19 mouse cellular contexts compared by ENCODE assay signal in genomic region chr13:117018676-117019075, GRCm38 (mm10). TPM values are rescaled to one million over a fixed set of nuclear protein-coding genes. Genes with fewer than 3 reads are reported as not detected.
A peak's percentile ranks its signal among the peaks of the same experiment; 100 is the strongest.
DNase-seq lines count a peak whose midpoint lies in the region; ATAC-seq and TF ChIP-seq lines count a peak whose summit lies in the region.
"Had no signal": no experiment of that assay in that cellular context is flagged by ENCODE, and none has a peak within 500 bp of the region (broad histone marks: within the 10 kb centered on the region; RNA-seq: fewer than 3 reads in every experiment).

No protein-coding gene starts in this region.

- 78% methylated on average over 6 of the region's 6 CpGs for WGBS in lung, embryonic 14.5 days
- WGBS in stomach, embryonic 16.5 days = 81% methylated on average over 6 of the region's 6 CpGs

- DNase-seq in lung, embryonic 14.5 days = peak; percentile 30
- no peak for DNase-seq in lung, postnatal 4 days
- DNase-seq in lung, postnatal 36 days = peak; percentile 35
- DNase-seq in lung, postnatal 14 days = no peak
- DNase-seq in spleen, postnatal 14 days (ENCODE audit: low spot score in 2 of 2) = no peak
- DNase-seq: adrenal gland, adult 8-10 months; adrenal gland, postnatal 36 days; cerebellum, adult 2 months; cerebellum, postnatal 14 days; embryo, embryonic 11 days; gastrocnemius, postnatal 14 days; heart, postnatal 10 days; heart, postnatal 4 days had no signal

- TF ChIP-seq CTCF in lung, embryonic 14.5 days (IDR thresholded peaks at IDR 0.05; ENCODE audit: low read depth) = no peak

- H3K4me1 ChIP-seq in lung, embryonic 14.5 days (ENCODE audit: insufficient read depth) = no peaks in the 10 kb centered on the region; the same call in 1 of the 2 replicates
- H3K4me1 ChIP-seq in stomach, embryonic 16.5 days (ENCODE audit: control insufficient read depth, insufficient read depth, low read length) = peaks cover 13% of the 10 kb centered on the region; the same call in 1 of the 2 replicates

- no peaks in the 10 kb centered on the region for H3K27me3 ChIP-seq in lung, embryonic 14.5 days (ENCODE audit: insufficient read depth, low read length)
- H3K27me3 ChIP-seq in stomach, embryonic 16.5 days (ENCODE audit: control insufficient read depth, insufficient read depth, low read length) = no peaks in the 10 kb centered on the region
- H3K27me3 ChIP-seq: embryonic facial prominence, embryonic 15.5 days; forebrain, embryonic 15.5 days; hindbrain, embryonic 13.5 days had no signal

- no peaks in the 10 kb centered on the region for H3K9me3 ChIP-seq in lung, embryonic 14.5 days (ENCODE audit: low read depth, low read length)
- no peaks in the 10 kb centered on the region for H3K9me3 ChIP-seq in stomach, embryonic 16.5 days (replicated peaks; ENCODE audit: control insufficient read depth, low read length)
- H3K9me3 ChIP-seq: embryonic facial prominence, embryonic 15.5 days; forebrain, embryonic 15.5 days; hindbrain, embryonic 13.5 days had no signal

- H3K36me3 ChIP-seq in lung, embryonic 14.5 days (ENCODE audit: insufficient read depth) = no peaks in the 10 kb centered on the region
- H3K36me3 ChIP-seq in stomach, embryonic 16.5 days (ENCODE audit: control insufficient read depth, insufficient read depth, low read length) = no peaks in the 10 kb centered on the region
- H3K36me3 ChIP-seq: embryonic facial prominence, embryonic 15.5 days; forebrain, embryonic 15.5 days had no signal

- no peak overlapping the region for H3K4me2 ChIP-seq in lung, embryonic 14.5 days
- no peak overlapping the region for H3K4me2 ChIP-seq in stomach, embryonic 16.5 days (ENCODE audit: low read depth, low read length)
- H3K4me2 ChIP-seq: embryonic facial prominence, embryonic 15.5 days; forebrain, embryonic 15.5 days; hindbrain, embryonic 13.5 days had no signal

- no peak overlapping the region for H3K27ac ChIP-seq in lung, embryonic 14.5 days (ENCODE audit: low read depth)
- H3K27ac ChIP-seq in stomach, embryonic 16.5 days (ENCODE audit: low read length) = peak overlapping the region; percentile 58; the same call in 1 of the 2 replicates
- H3K27ac ChIP-seq: embryonic facial prominence, embryonic 15.5 days; forebrain, embryonic 15.5 days; hindbrain, embryonic 13.5 days; hindbrain, postnatal 0 days had no signal

- H3K4me3 ChIP-seq in lung, embryonic 14.5 days (ENCODE audit: low read depth, low read length) = no peak overlapping the region
- no peak overlapping the region for H3K4me3 ChIP-seq in stomach, embryonic 16.5 days (replicated peaks; ENCODE audit: low read length)
- H3K4me3 ChIP-seq: embryonic facial prominence, embryonic 15.5 days; forebrain, embryonic 15.5 days; hindbrain, embryonic 13.5 days had no signal

- ATAC-seq in lung, embryonic 14.5 days (ENCODE audit: insufficient read depth) = no peak
- peak; percentile 33 for ATAC-seq in granulocyte monocyte progenitor cell, adult 5-6 weeks (replicated peaks; ENCODE audit: poor library complexity, severe bottlenecking)
- no peak for ATAC-seq in stomach, embryonic 16.5 days (ENCODE audit: insufficient read depth, low FRiP score)
- ATAC-seq: forebrain, embryonic 15.5 days; hindbrain, postnatal 0 days had no signal

- H3K9ac ChIP-seq in lung, embryonic 14.5 days = no peak overlapping the region
- no peak overlapping the region for H3K9ac ChIP-seq in stomach, embryonic 16.5 days (ENCODE audit: low read length)
- H3K9ac ChIP-seq: embryonic facial prominence, embryonic 15.5 days; forebrain, embryonic 15.5 days; hindbrain, embryonic 13.5 days had no signal

RNA-seq across cellular contexts. Expression of gene Parp8, which starts 6.7 kb away (rescaled TPM):
- 12.3 and 12.8 TPM in 2 replicates for polyA plus RNA-seq in lung, embryonic 14.5 days (2014; fragmentation: Nextera tagmentation; extraction: Ambion mirVana)
- 158 and 198 TPM in 2 replicates for total RNA-seq in granulocyte monocyte progenitor cell, adult 5-6 weeks (2014; fragmentation: Nextera tagmentation)
- 114 and 119 TPM in 2 replicates for total RNA-seq in granulocyte monocyte progenitor cell, adult 5-6 weeks (2017)
- polyA plus RNA-seq in stomach, embryonic 16.5 days (2015; fragmentation: Nextera tagmentation; extraction: Ambion mirVana) = 15.0 and 15.5 TPM in 2 replicates

Comparison
In these comparisons a context has a peak if more than half of its experiments do, and no peak if none do; other contexts are left out.
1. DNase-seq: peak in lung, embryonic 14.5 days (single experiment) and lung, postnatal 36 days (single experiment); none in lung, postnatal 4 days (0 of 2), lung, postnatal 14 days (single experiment) and spleen, postnatal 14 days (0 of 2).